Mouse (Mus musculus) neural tube, embryonic 14.5 days (tissue): ENCODE measurements around the gene Capn1. TPM values are rescaled to one million over a fixed set of nuclear protein-coding genes. Genes with fewer than 3 reads are reported as not detected.
"Not testable (repeated sequence)": the region's sequence is repeated elsewhere in the genome, so short reads cannot be mapped to it uniquely, and the experiment has no call there.

Experiments used
- ATAC-seq: fragments of 200-750 bp; cut with Nextera tagmentation; 2 replicates; pipeline ENCODE4 v1.8.0; 2017; ENCODE audit warnings: low read depth, mild to moderate bottlenecking, moderate TSS enrichment, moderate library complexity
- H3K27ac ChIP-seq: fragments of 300-500 bp; sonication (generic); 2 replicates; pipeline ENCODE4 v1.5.1; 2014; ENCODE audit warnings: low read depth, mild to moderate bottlenecking, control low read depth, low read length, moderate library complexity, mixed read lengths
- H3K27me3 ChIP-seq: fragments of 300-500 bp; sonication (generic); 2 replicates; pipeline ENCODE4 v1.6.1; 2014; ENCODE audit warnings: low read length; ENCODE audit not compliant: control insufficient read depth, insufficient read depth
- H3K36me3 ChIP-seq: fragments of 300-500 bp; sonication (generic); 2 replicates; pipeline ENCODE4 v1.6.1; 2014; ENCODE audit warnings: low read length, mixed read lengths; ENCODE audit not compliant: control insufficient read depth, insufficient read depth
- H3K4me1 ChIP-seq: fragments of 300-500 bp; sonication (generic); 2 replicates; pipeline ENCODE4 v1.6.1; 2014; ENCODE audit warnings: low read length; ENCODE audit not compliant: control insufficient read depth, insufficient read depth
- H3K4me2 ChIP-seq: fragments of 300-500 bp; sonication (generic); 2 replicates; pipeline ENCODE4 v1.6.1; 2014; ENCODE audit warnings: mild to moderate bottlenecking, low read depth, low read length, control low read depth
- H3K4me3 ChIP-seq: fragments of 300-500 bp; sonication (generic); 2 replicates; pipeline ENCODE4 v1.5.1; 2014; ENCODE audit warnings: low read depth, low read length, control low read depth, mixed read lengths
- H3K9ac ChIP-seq: fragments of 300-500 bp; sonication (generic); replicated peaks from 2 replicates; pipeline ENCODE4 v1.6.1; 2014; ENCODE audit warnings: low read depth, mild to moderate bottlenecking, control low read depth, low read length, mixed read lengths
- H3K9me3 ChIP-seq: fragments of 300-500 bp; sonication (generic); 2 replicates; pipeline ENCODE4 v1.6.1; 2016; ENCODE audit warnings: low read length; ENCODE audit not compliant: control insufficient read depth
- WGBS: fragments of 180-500 bp; shearing (Covaris S2); extraction: QIAGEN DNeasy Blood & Tissue Kit; methylation state at CpG from one replicate; pipeline ENCODE4 v1.1.7; 2014; 5-methylcytosine and 5-hydroxymethylcytosine counted together
- polyA plus RNA-seq: library from polyadenylated mRNA; unstranded; fragments of >200 nt; fragmentation: Nextera tagmentation; extraction: Ambion mirVana; gene quantifications from 2 replicates; pipeline ENCODE4 v1.2.1, GENCODE M21; 2014

Capn1 gene
- polyA plus RNA-seq, 1 experiment from 2014 or later, result 3.4 TPM

DNA sequence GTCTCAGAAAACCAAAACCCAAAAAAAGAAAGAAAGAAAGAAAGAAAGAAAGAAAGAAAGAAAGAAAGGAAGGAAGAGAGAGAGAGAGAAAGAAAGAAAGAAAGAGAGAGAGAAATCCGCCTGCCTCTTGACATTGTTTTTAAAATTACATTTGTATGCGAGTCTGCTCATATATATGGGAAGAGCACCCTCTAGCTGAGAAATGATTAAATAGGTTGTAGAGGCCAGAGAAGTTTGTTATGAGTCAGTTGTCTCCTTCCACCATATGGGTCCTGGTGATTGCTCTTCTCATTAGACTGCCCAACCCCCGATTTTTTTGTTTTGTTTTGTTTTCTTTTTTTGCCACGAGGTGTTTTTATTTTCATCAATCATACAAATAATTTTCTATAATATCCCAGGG lies 28.4 kb upstream of the Capn1 start:
- not testable (repeated sequence) for H3K4me3 ChIP-seq, ATAC-seq, H3K9me3 ChIP-seq, H3K27ac ChIP-seq, H3K27me3 ChIP-seq, H3K9ac ChIP-seq, H3K4me2 ChIP-seq, H3K36me3 ChIP-seq
- peaks cover 18% of the 10 kb centered on the region for H3K4me1 ChIP-seq
- 75% methylated on average over 4 of the region's 4 CpGs for WGBS

DNA sequence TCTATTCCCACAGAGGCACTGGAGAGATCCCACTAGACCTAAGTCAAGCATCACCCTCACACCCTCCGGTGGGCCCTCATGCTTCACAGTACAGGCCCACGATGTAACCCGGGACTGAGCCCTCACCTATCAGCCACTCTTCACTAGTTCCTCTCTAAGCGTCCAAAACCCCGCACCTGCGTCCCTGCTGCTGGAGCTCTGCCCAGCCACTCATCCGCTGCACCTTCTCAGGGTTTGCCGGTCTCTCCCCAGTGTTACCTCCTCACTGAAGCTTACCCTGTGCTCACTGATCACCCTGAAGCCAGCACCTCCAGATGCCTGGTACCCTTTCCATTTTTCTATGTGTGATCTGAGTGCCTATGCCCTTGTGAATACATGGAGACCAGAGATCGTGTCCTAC lies 26.6 kb upstream of the Capn1 start:
- WGBS, result 76% methylated on average over 9 of the region's 9 CpGs
- Histone ChIP-seq H3K4me1 (0 out of 2 replicates have a peak, but pooled peaks cover 7% of the 10 kb centered on the region), H3K4me3 (no peak overlapping the region), H3K36me3 (no peaks in the 10 kb centered on the region), H3K4me2 (no peak overlapping the region), H3K27me3 (no peaks in the 10 kb centered on the region), H3K27ac (no peak overlapping the region), H3K9ac (no peak overlapping the region), H3K9me3 (no peaks in the 10 kb centered on the region)
- no peak for ATAC-seq

DNA sequence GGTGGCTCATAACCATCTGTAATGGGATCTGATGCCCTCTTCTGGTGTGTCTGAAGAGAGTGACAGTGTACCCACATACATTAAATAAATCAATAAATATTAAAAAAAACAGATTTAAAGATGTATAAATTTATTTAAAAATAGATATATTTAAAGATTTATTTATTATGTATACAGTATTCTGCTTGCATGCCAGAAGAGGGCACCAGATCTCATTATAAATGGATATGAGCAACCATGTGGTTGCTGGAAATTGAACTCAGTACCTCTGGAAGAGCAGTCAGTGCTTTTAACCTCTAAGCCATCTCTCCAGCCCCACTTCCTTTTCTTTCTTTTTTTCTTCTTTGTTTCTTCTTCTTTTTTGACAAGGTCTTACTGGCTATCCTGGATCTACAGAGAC lies 24.3 kb upstream of the Capn1 start:
- Histone ChIP-seq H3K9ac (no peak overlapping the region), H3K4me3 (no peak overlapping the region), H3K27me3 (no peaks in the 10 kb centered on the region), H3K4me2 (no peak overlapping the region), H3K27ac (no peak overlapping the region), H3K4me1 (0 out of 2 replicates have a peak, but pooled peaks cover under 1% of the 10 kb centered on the region), H3K9me3 (no peaks in the 10 kb centered on the region), H3K36me3 (no peaks in the 10 kb centered on the region)
- no peak for ATAC-seq

DNA sequence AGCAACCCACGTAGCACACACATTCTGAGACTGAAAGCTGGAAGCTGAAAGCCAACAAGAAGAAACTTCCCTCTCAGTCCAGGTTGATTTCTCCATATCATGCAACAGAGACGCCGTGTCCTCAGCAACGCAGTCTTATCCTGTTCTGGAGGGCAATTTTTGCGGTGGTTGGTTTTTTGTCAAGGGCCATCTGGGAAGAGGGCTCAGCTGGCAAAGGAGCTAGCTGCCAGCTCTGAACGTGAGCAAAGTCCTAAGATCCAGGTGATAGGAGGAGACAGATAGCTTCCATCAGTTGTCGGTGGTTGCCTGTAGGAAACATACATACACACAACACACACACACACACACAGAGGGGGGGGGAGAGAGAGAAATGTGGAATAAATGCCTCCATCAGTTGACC lies 22.6 kb upstream of the Capn1 start:
- no peak for ATAC-seq
- Histone ChIP-seq H3K9ac (no peak overlapping the region), H3K4me1 (no peaks in the 10 kb centered on the region), H3K27ac (no peak overlapping the region), H3K4me2 (no peak overlapping the region), H3K36me3 (no peaks in the 10 kb centered on the region), H3K27me3 (no peaks in the 10 kb centered on the region), H3K4me3 (no peak overlapping the region), H3K9me3 (no peaks in the 10 kb centered on the region)
- 84% methylated on average over 7 of the region's 7 CpGs for WGBS

DNA sequence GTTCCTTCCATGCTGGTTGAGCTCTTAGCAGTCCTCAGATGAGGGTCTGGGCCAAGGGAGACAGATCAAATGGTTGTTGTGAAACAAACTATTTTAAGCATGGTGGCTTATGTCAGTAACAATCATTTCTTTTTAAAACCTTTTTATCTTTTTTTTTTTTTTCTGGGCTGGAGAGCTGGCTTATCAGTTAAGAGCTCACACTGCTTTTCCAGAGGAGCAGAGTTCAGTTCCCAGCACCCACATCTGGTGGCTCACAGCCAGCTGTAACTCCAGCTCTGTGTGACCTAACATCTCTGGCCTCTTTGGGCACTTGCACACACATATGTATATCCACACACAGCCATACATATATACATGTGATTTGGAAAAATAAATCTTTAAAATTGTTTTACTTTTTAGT lies 22.0 kb upstream of the Capn1 start:
- H3K27ac ChIP-seq, result no peak overlapping the region
- ATAC-seq, result no peak
- H3K36me3 ChIP-seq, result no peaks in the 10 kb centered on the region
- no peak overlapping the region for H3K4me3 ChIP-seq
- H3K9ac ChIP-seq, result no peak overlapping the region
- H3K9me3 ChIP-seq, result no peaks in the 10 kb centered on the region
- no peaks in the 10 kb centered on the region for H3K4me1 ChIP-seq
- H3K4me2 ChIP-seq, result no peak overlapping the region
- H3K27me3 ChIP-seq, result no peaks in the 10 kb centered on the region

DNA sequence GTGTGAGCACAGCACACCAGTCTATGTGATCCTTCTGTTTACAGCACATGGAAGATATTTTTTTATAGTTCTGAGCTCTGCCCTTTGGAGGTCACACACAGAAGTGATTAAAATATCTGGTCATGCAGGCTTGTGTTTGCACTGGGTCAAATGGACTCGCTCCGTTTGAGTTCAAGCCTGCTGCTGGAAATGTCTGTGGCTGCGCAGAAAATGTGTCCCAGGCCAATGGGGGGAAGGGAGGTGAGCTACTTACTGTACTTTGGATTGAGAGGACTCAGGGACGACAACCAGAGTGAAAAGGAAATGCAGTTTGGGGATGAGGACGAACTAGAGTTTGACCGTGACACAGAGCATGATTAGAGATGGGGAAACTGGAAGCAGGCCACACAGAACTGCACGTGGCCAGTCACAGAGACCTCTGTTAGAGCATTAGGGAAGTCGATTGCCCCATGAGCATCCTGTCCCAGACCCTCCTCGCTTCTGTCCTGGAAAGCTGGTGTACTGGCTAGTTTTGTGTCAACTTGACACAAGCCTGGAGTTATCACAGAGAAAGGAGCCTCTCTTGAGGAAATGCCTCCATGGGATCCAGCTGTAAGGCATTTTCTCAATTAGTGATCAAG lies 20.4 kb upstream of the Capn1 start:
- Histone ChIP-seq H3K27ac (no peak overlapping the region), H3K36me3 (no peaks in the 10 kb centered on the region), H3K4me1 (no peaks in the 10 kb centered on the region), H3K4me3 (no peak overlapping the region), H3K9me3 (no peaks in the 10 kb centered on the region), H3K9ac (no peak overlapping the region), H3K4me2 (no peak overlapping the region), H3K27me3 (no peaks in the 10 kb centered on the region)
- no peak for ATAC-seq
- 83% methylated on average over 9 of the region's 9 CpGs for WGBS

DNA sequence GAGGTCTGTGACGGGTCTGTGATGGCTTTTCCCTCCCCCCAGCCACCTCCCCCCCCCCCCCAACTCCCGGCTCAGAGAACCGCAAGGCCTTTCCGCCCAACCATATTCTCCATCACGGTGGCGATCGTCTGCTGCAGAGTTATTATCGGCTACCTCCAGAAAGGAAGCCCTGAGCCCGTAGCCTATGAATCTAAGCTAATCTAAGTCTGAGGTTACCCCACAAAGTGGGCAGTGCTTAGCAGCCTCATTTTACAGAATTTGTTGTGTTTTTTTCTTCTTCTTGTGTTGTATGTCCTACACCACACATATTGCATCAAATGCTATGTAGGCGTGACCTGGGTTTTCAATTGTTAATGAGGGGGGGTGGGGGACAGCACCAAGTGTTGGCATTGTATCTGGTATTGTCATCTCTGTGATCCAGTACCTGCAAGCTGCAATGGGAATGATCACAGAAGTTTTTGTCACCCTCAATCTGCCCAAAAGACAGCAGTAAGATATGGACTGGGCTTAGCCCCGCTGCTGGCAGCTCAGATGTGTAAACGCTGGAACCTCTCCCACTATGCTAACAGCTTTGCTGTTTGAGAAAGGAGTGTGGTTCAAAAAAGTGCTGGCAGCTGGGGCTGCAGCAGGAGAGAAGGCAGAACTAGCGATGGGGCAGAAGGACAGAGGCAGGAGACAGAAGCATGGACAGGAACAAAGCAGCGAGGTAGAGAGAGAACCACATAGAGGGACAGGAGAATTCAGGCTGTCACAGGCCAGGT lies 15.0 kb upstream of the Capn1 start:
- H3K4me1 ChIP-seq, result no peaks in the 10 kb centered on the region
- WGBS, result 74% methylated on average over 14 of the region's 14 CpGs
- H3K4me2 ChIP-seq, result no peak overlapping the region
- no peaks in the 10 kb centered on the region for H3K36me3 ChIP-seq
- H3K9me3 ChIP-seq, result no peaks in the 10 kb centered on the region
- no peak overlapping the region for H3K4me3 ChIP-seq
- H3K9ac ChIP-seq, result no peak overlapping the region
- no peak overlapping the region for H3K27ac ChIP-seq
- H3K27me3 ChIP-seq, result no peaks in the 10 kb centered on the region
- ATAC-seq, result no peak

DNA sequence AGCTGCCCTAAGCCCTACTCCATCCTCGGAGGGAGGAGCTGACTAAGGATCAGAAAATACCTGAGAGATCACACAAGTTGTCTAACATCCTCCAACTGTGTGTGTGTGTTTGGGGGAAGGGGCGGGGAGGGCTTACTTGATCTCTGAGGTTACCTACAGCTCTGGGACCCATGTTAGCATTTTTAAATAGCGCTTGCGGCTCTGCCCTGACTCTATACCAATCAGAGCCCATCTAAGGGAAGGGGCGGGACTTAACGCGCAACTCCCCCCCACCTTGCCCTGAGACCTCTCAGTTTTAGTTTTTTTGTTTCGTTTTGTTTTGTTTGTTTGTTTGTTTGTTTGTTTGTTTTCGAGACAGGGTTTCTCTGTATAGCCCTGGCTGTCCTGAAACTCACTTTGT lies 13.7 kb upstream of the Capn1 start:
- H3K4me1 ChIP-seq, result no peaks in the 10 kb centered on the region
- H3K4me2 ChIP-seq, result no peak overlapping the region
- no peak for ATAC-seq
- 76% methylated on average over 9 of the region's 9 CpGs for WGBS
- no peak overlapping the region for H3K9ac ChIP-seq
- no peak overlapping the region for H3K27ac ChIP-seq
- H3K36me3 ChIP-seq, result no peaks in the 10 kb centered on the region
- no peaks in the 10 kb centered on the region for H3K27me3 ChIP-seq
- H3K4me3 ChIP-seq, result no peak overlapping the region
- no peaks in the 10 kb centered on the region for H3K9me3 ChIP-seq

DNA sequence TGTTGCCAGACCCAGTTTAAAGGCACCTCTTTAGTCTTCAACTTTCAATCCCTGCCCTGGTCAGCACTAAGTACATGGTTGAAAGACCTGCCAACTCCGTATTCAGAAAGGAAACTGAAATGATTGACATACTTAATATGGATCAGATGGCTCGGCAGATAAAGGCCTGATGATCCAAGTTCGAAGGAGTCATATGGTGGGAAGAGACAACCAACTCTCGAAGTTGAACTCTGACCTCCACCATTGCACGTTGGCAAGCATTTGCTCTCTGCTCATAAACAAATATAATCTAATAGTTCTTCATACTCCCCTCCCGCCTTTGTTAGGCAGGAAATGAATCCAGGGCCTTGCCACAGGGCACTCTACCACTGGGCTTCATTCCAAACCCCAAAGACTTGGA lies 13.3 kb upstream of the Capn1 start:
- no peaks in the 10 kb centered on the region for H3K27me3 ChIP-seq
- H3K4me3 ChIP-seq, result no peak overlapping the region
- no peaks in the 10 kb centered on the region for H3K36me3 ChIP-seq
- no peak overlapping the region for H3K27ac ChIP-seq
- H3K4me1 ChIP-seq, result no peaks in the 10 kb centered on the region
- H3K4me2 ChIP-seq, result no peak overlapping the region
- 89% methylated on average over 6 of the region's 6 CpGs for WGBS
- no peaks in the 10 kb centered on the region for H3K9me3 ChIP-seq
- no peak overlapping the region for H3K9ac ChIP-seq
- ATAC-seq, result no peak
